Mouse (Mus musculus) midbrain, embryonic 13.5 days (tissue): ENCODE data around the gene Apom. TPM values are rescaled to one million over a fixed set of nuclear protein-coding genes. Genes with fewer than 3 reads are reported as not detected.

ENCODE experiments used
- ATAC-seq: fragments of 200-750 bp; cut with Nextera tagmentation; 2 replicates; pipeline ENCODE4 v1.8.0; 2017; ENCODE audit warnings: mild to moderate bottlenecking, moderate TSS enrichment, moderate library complexity
- H3K27ac ChIP-seq: fragments of 300-500 bp; sonication (generic); 2 replicates; pipeline ENCODE4 v1.5.1; 2015; ENCODE audit warnings: inconsistent platforms, mild to moderate bottlenecking, moderate library complexity
- H3K27me3 ChIP-seq: fragments of 300-500 bp; sonication (generic); 2 replicates; pipeline ENCODE4 v1.6.1; 2015; ENCODE audit warnings: mild to moderate bottlenecking, inconsistent platforms
- H3K36me3 ChIP-seq: fragments of 300-500 bp; sonication (generic); 2 replicates; pipeline ENCODE4 v1.6.1; 2015; ENCODE audit warnings: mild to moderate bottlenecking, inconsistent platforms
- H3K4me1 ChIP-seq: fragments of 300-500 bp; sonication (generic); replicated peaks from 2 replicates; pipeline ENCODE4 v1.6.1; 2015; ENCODE audit warnings: inconsistent platforms
- H3K4me2 ChIP-seq: fragments of 300-500 bp; sonication (generic); replicated peaks from 2 replicates; pipeline ENCODE4 v1.6.1; 2015; ENCODE audit warnings: moderate library complexity, mild to moderate bottlenecking, inconsistent platforms
- H3K4me3 ChIP-seq: fragments of 300-500 bp; sonication (generic); replicated peaks from 2 replicates; pipeline ENCODE4 v1.5.1; 2015; ENCODE audit warnings: mild to moderate bottlenecking, inconsistent platforms
- H3K9ac ChIP-seq: fragments of 300-500 bp; sonication (generic); replicated peaks from 2 replicates; pipeline ENCODE4 v1.6.1; 2015; ENCODE audit warnings: mild to moderate bottlenecking, inconsistent platforms
- H3K9me3 ChIP-seq: fragments of 300-500 bp; sonication (generic); 2 replicates; pipeline ENCODE4 v1.6.1; 2016; ENCODE audit warnings: mild to moderate bottlenecking, inconsistent platforms
- WGBS: fragments of 180-500 bp; shearing (Covaris S2); methylation state at CpG from one replicate; pipeline ENCODE4 v1.1.7; 2015; 5-methylcytosine and 5-hydroxymethylcytosine counted together
- polyA plus RNA-seq: library from polyadenylated mRNA; unstranded; fragments of >200 nt; fragmentation: Nextera tagmentation; extraction: Ambion mirVana; gene quantifications from 2 replicates; pipeline ENCODE4 v1.2.1, GENCODE M21; 2015

Apom gene
- polyA plus RNA-seq, 1 experiment from 2014 or later, result 0.63 TPM

- Histone ChIP-seq H3K9ac (no peak within 1 kb of the TSS), H3K4me2 (no peak within 1 kb of the TSS), H3K36me3 (no peaks in the 10 kb centered on the region), H3K27ac (no peak within 1 kb of the TSS), H3K4me1 (peaks cover 8% of the 10 kb centered on the region), H3K27me3 (peaks cover 3% of the 10 kb centered on the region; the same call in 1 of the 2 replicates), H3K4me3 (no peak within 1 kb of the TSS), H3K9me3 (no peaks in the 10 kb centered on the region)
- 83% methylated on average over 7 of the region's 7 CpGs for WGBS
- ATAC-seq, result no peak
Measured at GRCm38 (mm10) chr17:35085208-35085865, 46.5 kb downstream of the Apom start, which contains the start of gene Ly6g6f. Gene Ly6g6f (minus strand): TSS chr17:35085610.

GRCm38 (mm10) chr17:35083929-35084497, 47.8 kb downstream of the Apom start:
- no peaks in the 10 kb centered on the region for H3K4me1 ChIP-seq
- H3K27ac ChIP-seq, result no peak overlapping the region
- no peaks in the 10 kb centered on the region for H3K9me3 ChIP-seq
- ATAC-seq, result no peak
- no peak overlapping the region for H3K4me3 ChIP-seq
- no peak overlapping the region for H3K9ac ChIP-seq
- H3K36me3 ChIP-seq, result no peaks in the 10 kb centered on the region
- H3K27me3 ChIP-seq, result peaks cover 3% of the 10 kb centered on the region; the same call in 1 of the 2 replicates
- WGBS, result 88% methylated on average over 3 of the region's 3 CpGs
- no peak overlapping the region for H3K4me2 ChIP-seq

GRCm38 (mm10) chr17:35082841-35083576, 48.8 kb downstream of the Apom start:
- Histone ChIP-seq H3K27me3 (peaks cover 3% of the 10 kb centered on the region; the same call in 1 of the 2 replicates), H3K9me3 (no peaks in the 10 kb centered on the region), H3K4me2 (no peak overlapping the region), H3K4me1 (peaks cover 3% of the 10 kb centered on the region), H3K9ac (no peak overlapping the region), H3K36me3 (no peaks in the 10 kb centered on the region), H3K4me3 (no peak overlapping the region), H3K27ac (no peak overlapping the region)
- ATAC-seq, result no peak
- WGBS, result 84% methylated on average over 16 of the region's 16 CpGs

- H3K9me3 ChIP-seq, result no peaks in the 10 kb centered on the region
- no peak for ATAC-seq
- no peak overlapping the region for H3K4me3 ChIP-seq
- no peak overlapping the region for H3K27ac ChIP-seq
- H3K27me3 ChIP-seq, result peaks cover 1% of the 10 kb centered on the region; the same call in 1 of the 2 replicates
- no peak overlapping the region for H3K4me2 ChIP-seq
- no peaks in the 10 kb centered on the region for H3K36me3 ChIP-seq
- H3K9ac ChIP-seq, result peak overlapping the region; percentile 28; the same call in 1 of the 2 replicates
- peaks cover 20% of the 10 kb centered on the region for H3K4me1 ChIP-seq
- 76% methylated on average over 4 of the region's 4 CpGs for WGBS
Measured at GRCm38 (mm10) chr17:35080710-35081109, 51.1 kb downstream of the Apom start.

- Histone ChIP-seq H3K9ac (0 out of 2 replicates have a peak overlapping the region, but pooled peaks have one; percentile 14), H3K27me3 (no peaks in the 10 kb centered on the region), H3K27ac (no peak overlapping the region), H3K4me3 (no peak overlapping the region), H3K36me3 (no peaks in the 10 kb centered on the region), H3K4me2 (no peak overlapping the region), H3K4me1 (peaks cover 20% of the 10 kb centered on the region), H3K9me3 (no peaks in the 10 kb centered on the region)
- 71% methylated on average over 6 of the region's 6 CpGs for WGBS
- no peak for ATAC-seq
Measured at GRCm38 (mm10) chr17:35080248-35080647, 51.6 kb downstream of the Apom start.

- Histone ChIP-seq H3K9ac (0 out of 2 replicates have a peak overlapping the region, but pooled peaks have one; percentile 14), H3K4me2 (no peak overlapping the region), H3K4me1 (peaks cover 20% of the 10 kb centered on the region), H3K36me3 (no peaks in the 10 kb centered on the region), H3K27ac (no peak overlapping the region), H3K27me3 (no peaks in the 10 kb centered on the region), H3K4me3 (no peak overlapping the region), H3K9me3 (no peaks in the 10 kb centered on the region)
- 69% methylated on average over 9 of the region's 9 CpGs for WGBS
- ATAC-seq, result no peak
Measured at GRCm38 (mm10) chr17:35079778-35080177, 52.1 kb downstream of the Apom start.

Other genes starting within 250 kb of the Apom start
- gene C2, start 233.8 kb downstream of the Apom start, polyA plus RNA-seq, result 1.2 and 2.1 TPM in 2 replicates
- gene Ehmt2, start 233.6 kb downstream of the Apom start, polyA plus RNA-seq, result 105 and 114 TPM in 2 replicates
- 0.09 TPM in 1 of 2 replicates, not detected in the other for gene Slc44a4, start 217.6 kb downstream of the Apom start, polyA plus RNA-seq
- 25.5 and 25.9 TPM in 2 replicates for gene Neu1, start 200.8 kb downstream of the Apom start, polyA plus RNA-seq
- 0.10 and 0.11 TPM in 2 replicates for gene Hspa1b, start 172.8 kb downstream of the Apom start, polyA plus RNA-seq
- not detected in 2 replicates for gene Gm20481, start 162.1 kb downstream of the Apom start, polyA plus RNA-seq
- gene Hspa1a, start 159.9 kb downstream of the Apom start, polyA plus RNA-seq, result 2.8 and 2.9 TPM in 2 replicates
- gene Hspa1l, start 159.3 kb downstream of the Apom start, polyA plus RNA-seq, result 0.55 and 1.5 TPM in 2 replicates
- gene Lsm2, start 150.2 kb downstream of the Apom start, polyA plus RNA-seq, result 141 and 150 TPM in 2 replicates
- 61.0 and 69.1 TPM in 2 replicates for gene Vars, start 131.1 kb downstream of the Apom start, polyA plus RNA-seq
- 0.13 and 0.20 TPM in 2 replicates for gene Vwa7, start 115.5 kb downstream of the Apom start, polyA plus RNA-seq
- gene Sapcd1, start 104.0 kb downstream of the Apom start, polyA plus RNA-seq, result 3.8 and 4.3 TPM in 2 replicates
- 3.3 and 3.7 TPM in 2 replicates for gene Msh5, start 85.3 kb downstream of the Apom start, polyA plus RNA-seq
- gene Clic1, start 82.1 kb downstream of the Apom start, polyA plus RNA-seq, result 93.7 and 99.6 TPM in 2 replicates
- 501 and 531 TPM in 2 replicates for gene Ddah2, start 73.0 kb downstream of the Apom start, polyA plus RNA-seq
- gene Ly6g6c, start 66.7 kb downstream of the Apom start, polyA plus RNA-seq, result not detected in 2 replicates
- 0.45 and 0.50 TPM in 2 replicates for gene Mpig6b, start 65.9 kb downstream of the Apom start, polyA plus RNA-seq
- 0.18 and 0.32 TPM in 2 replicates for gene Ly6g6e, start 55.1 kb downstream of the Apom start, polyA plus RNA-seq
- 1.0 and 1.9 TPM in 2 replicates for gene Ly6g6d, start 54.0 kb downstream of the Apom start, polyA plus RNA-seq
- 0.18 and 0.19 TPM in 2 replicates for gene Ly6g6f, start 46.4 kb downstream of the Apom start, polyA plus RNA-seq
- 85.1 and 86.5 TPM in 2 replicates for gene Abhd16a, start 42.8 kb downstream of the Apom start, polyA plus RNA-seq
- not detected in 2 replicates for gene Ly6g5c, start 23.8 kb downstream of the Apom start, polyA plus RNA-seq
- gene Ly6g5b, start 16.6 kb downstream of the Apom start, polyA plus RNA-seq, result 1.4 and 1.7 TPM in 2 replicates
- gene Gpank1, start 10.6 kb downstream of the Apom start, polyA plus RNA-seq, result 27.1 and 30.4 TPM in 2 replicates
- gene Csnk2b, start 10.0 kb downstream of the Apom start, polyA plus RNA-seq, result 293 and 316 TPM in 2 replicates
- gene D17H6S53E, start 5.7 kb downstream of the Apom start, polyA plus RNA-seq, result 9.2 and 9.4 TPM in 2 replicates
- 93.7 and 93.9 TPM in 2 replicates for gene Bag6, start 3.1 kb upstream of the Apom start, polyA plus RNA-seq
- gene Prrc2a, start 32.8 kb upstream of the Apom start, polyA plus RNA-seq, result 209 and 228 TPM in 2 replicates
- gene Aif1, start 44.0 kb upstream of the Apom start, polyA plus RNA-seq, result 4.9 and 7.0 TPM in 2 replicates
- 4.8 and 7.1 TPM in 2 replicates for gene Lst1, start 56.4 kb upstream of the Apom start, polyA plus RNA-seq
- gene Ltb, start 62.4 kb upstream of the Apom start, polyA plus RNA-seq, result 0.35 and 0.76 TPM in 2 replicates
- gene Tnf, start 70.0 kb upstream of the Apom start, polyA plus RNA-seq, result not detected in 2 replicates
- gene Lta, start 73.3 kb upstream of the Apom start, polyA plus RNA-seq, result 0.11 and 0.23 TPM in 2 replicates
- 0.57 and 0.79 TPM in 2 replicates for gene Gm16181, start 88.8 kb upstream of the Apom start, polyA plus RNA-seq
- 41.6 and 43.0 TPM in 2 replicates for gene Atp6v1g2, start 101.6 kb upstream of the Apom start, polyA plus RNA-seq
- 8.3 and 11.0 TPM in 2 replicates for gene Nfkbil1, start 103.7 kb upstream of the Apom start, polyA plus RNA-seq
- gene Ddx39b, start 109.7 kb upstream of the Apom start, polyA plus RNA-seq, result 460 and 465 TPM in 2 replicates
- gene H2-D1, start 130.7 kb upstream of the Apom start, polyA plus RNA-seq, result 49.5 and 52.5 TPM in 2 replicates
- gene H2-Q1, start 188.4 kb upstream of the Apom start, polyA plus RNA-seq, result 0.11 and 0.17 TPM in 2 replicates
- 0.26 and 0.30 TPM in 2 replicates for gene H2-Q2, start 210.2 kb upstream of the Apom start, polyA plus RNA-seq
- 1.00 and 1.3 TPM in 2 replicates for gene H2-Q4, start 247.6 kb upstream of the Apom start, polyA plus RNA-seq